Mouse (Mus musculus) stomach, embryonic 14.5 days (tissue): ENCODE results near the gene Ralgapa2. TPM values are rescaled to one million over a fixed set of nuclear protein-coding genes. Genes with fewer than 3 reads are reported as not detected.

Experiments
- ATAC-seq: fragments of 200-750 bp; cut with Nextera tagmentation; 2 replicates; pipeline ENCODE4 v1.8.0; 2017; ENCODE audit warnings: low read depth, moderate TSS enrichment; ENCODE audit not compliant: insufficient number of reproducible peaks, insufficient read depth, low FRiP score
- H3K27ac ChIP-seq: fragments of 300-500 bp; sonication (generic); 2 replicates; pipeline ENCODE4 v1.5.1; 2014; ENCODE audit warnings: mild to moderate bottlenecking, low read length, moderate library complexity, mixed read lengths
- H3K27me3 ChIP-seq: fragments of 300-500 bp; sonication (generic); 2 replicates; pipeline ENCODE4 v1.6.1; 2014; ENCODE audit warnings: low read length, control low read depth, mixed read lengths; ENCODE audit not compliant: control insufficient read depth, insufficient read depth
- H3K36me3 ChIP-seq: fragments of 300-500 bp; sonication (generic); 2 replicates; pipeline ENCODE4 v1.6.1; 2014; ENCODE audit warnings: mild to moderate bottlenecking, control low read depth, low read length, moderate library complexity, mixed read lengths; ENCODE audit not compliant: control insufficient read depth, insufficient read depth
- H3K4me1 ChIP-seq: fragments of 300-500 bp; sonication (generic); 2 replicates; pipeline ENCODE4 v1.6.1; 2014; ENCODE audit warnings: low read length, control low read depth, mixed read lengths; ENCODE audit not compliant: control insufficient read depth, insufficient read depth
- H3K4me2 ChIP-seq: fragments of 300-500 bp; sonication (generic); replicated peaks from 2 replicates; pipeline ENCODE4 v1.6.1; 2014; ENCODE audit warnings: low read depth, low read length, control low read depth
- H3K4me3 ChIP-seq: fragments of 300-500 bp; sonication (generic); 2 replicates; pipeline ENCODE4 v1.5.1; 2014; ENCODE audit warnings: low read depth, low read length, control low read depth
- H3K9ac ChIP-seq: fragments of 300-500 bp; sonication (generic); replicated peaks from 2 replicates; pipeline ENCODE4 v1.6.1; 2014; ENCODE audit warnings: low read depth, mild to moderate bottlenecking, control low read depth, low read length, moderate library complexity, mixed read lengths
- H3K9me3 ChIP-seq: fragments of 300-500 bp; sonication (generic); 2 replicates; pipeline ENCODE4 v1.6.1; 2016; ENCODE audit warnings: low read depth, low read length, control low read depth; ENCODE audit not compliant: control insufficient read depth
- WGBS: fragments of 180-500 bp; shearing (Covaris S2); extraction: QIAGEN DNeasy Blood & Tissue Kit; methylation state at CpG from one replicate; pipeline ENCODE4 v1.1.7; 2014; 5-methylcytosine and 5-hydroxymethylcytosine counted together
- polyA plus RNA-seq: library from polyadenylated mRNA; unstranded; fragments of >200 nt; fragmentation: Nextera tagmentation; extraction: Ambion mirVana; gene quantifications from 2 replicates; pipeline ENCODE4 v1.2.1, GENCODE M21; 2014

The Ralgapa2 gene
- polyA plus RNA-seq, 1 experiment from 2014 or later = 13.8 TPM

- Histone ChIP-seq H3K4me1 (no peaks in the 10 kb centered on the region), H3K4me2 (no peak overlapping the region), H3K4me3 (no peak overlapping the region), H3K27me3 (no peaks in the 10 kb centered on the region), H3K9me3 (no peaks in the 10 kb centered on the region), H3K27ac (no peak overlapping the region), H3K36me3 (no peaks in the 10 kb centered on the region), H3K9ac (no peak overlapping the region)
- 87% methylated on average over 2 of the region's 2 CpGs for WGBS
- ATAC-seq = no peak
Observed at GRCm38 (mm10) chr2:146416283-146416682, 95.9 kb downstream of the Ralgapa2 start.

- H3K4me2 ChIP-seq = no peak overlapping the region
- H3K4me1 ChIP-seq = no peaks in the 10 kb centered on the region
- 38% methylated on average over 8 of the region's 8 CpGs for WGBS
- H3K36me3 ChIP-seq = no peaks in the 10 kb centered on the region
- ATAC-seq = peak; percentile 68; the same call in 1 of the 2 replicates
- no peak overlapping the region for H3K9ac ChIP-seq
- no peak overlapping the region for H3K4me3 ChIP-seq
- no peaks in the 10 kb centered on the region for H3K27me3 ChIP-seq
- no peaks in the 10 kb centered on the region for H3K9me3 ChIP-seq
- H3K27ac ChIP-seq = no peak overlapping the region
Observed at GRCm38 (mm10) chr2:146414484-146415291, 97.5 kb downstream of the Ralgapa2 start.

DNA sequence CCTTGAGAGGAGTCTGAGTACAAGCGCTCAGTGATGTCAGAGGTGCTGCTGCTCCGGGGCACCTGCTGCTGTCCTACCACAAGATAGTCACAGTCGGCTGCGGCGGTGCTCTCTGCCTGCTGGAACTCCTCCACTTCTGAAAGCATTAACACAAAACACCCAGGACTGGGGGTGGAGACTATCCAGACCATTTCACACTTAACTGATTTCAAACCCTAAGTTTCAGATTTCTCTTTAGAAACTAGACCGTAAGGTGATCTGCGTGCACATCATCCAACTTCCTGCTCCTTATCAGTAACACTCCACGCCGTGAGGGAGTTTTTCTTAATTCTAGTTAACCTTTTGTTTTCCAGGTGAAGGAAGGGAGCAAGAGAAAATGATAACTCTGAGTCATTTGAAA, 99.4 kb downstream of the Ralgapa2 start:
- no peak overlapping the region for H3K4me3 ChIP-seq
- no peaks in the 10 kb centered on the region for H3K9me3 ChIP-seq
- no peaks in the 10 kb centered on the region for H3K36me3 ChIP-seq
- H3K27ac ChIP-seq = no peak overlapping the region
- H3K4me2 ChIP-seq = no peak overlapping the region
- no peak overlapping the region for H3K9ac ChIP-seq
- 42% methylated on average over 9 of the region's 9 CpGs for WGBS
- H3K27me3 ChIP-seq = no peaks in the 10 kb centered on the region
- 0 out of 2 replicates have a peak, but pooled peaks have one; percentile 4 for ATAC-seq
- no peaks in the 10 kb centered on the region for H3K4me1 ChIP-seq

DNA sequence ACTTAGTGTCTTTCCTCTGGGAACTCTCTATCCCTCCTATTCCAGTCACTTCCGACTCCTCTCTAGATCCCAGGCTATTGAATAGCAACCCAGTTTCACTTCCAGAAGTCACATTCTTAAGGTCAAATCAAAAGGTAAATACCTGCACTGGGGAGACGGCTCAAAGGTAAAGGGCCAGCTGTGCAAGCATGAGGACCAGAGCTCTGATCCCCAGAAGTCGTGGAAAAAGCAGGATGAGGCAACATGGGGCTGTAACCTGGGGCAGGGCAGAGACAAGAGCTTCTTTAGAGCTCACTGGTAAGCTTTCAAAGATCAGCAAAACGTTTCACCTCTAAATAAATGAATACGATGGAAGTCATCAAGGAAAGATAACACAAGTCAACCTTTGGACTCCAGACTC, 100.2 kb downstream of the Ralgapa2 start:
- H3K4me1 ChIP-seq = no peaks in the 10 kb centered on the region
- H3K9me3 ChIP-seq = no peaks in the 10 kb centered on the region
- ATAC-seq = no peak
- WGBS = 66% methylated on average over 5 of the region's 5 CpGs
- H3K36me3 ChIP-seq = no peaks in the 10 kb centered on the region
- H3K27me3 ChIP-seq = no peaks in the 10 kb centered on the region
- H3K27ac ChIP-seq = no peak overlapping the region
- no peak overlapping the region for H3K9ac ChIP-seq
- H3K4me3 ChIP-seq = no peak overlapping the region
- no peak overlapping the region for H3K4me2 ChIP-seq

DNA sequence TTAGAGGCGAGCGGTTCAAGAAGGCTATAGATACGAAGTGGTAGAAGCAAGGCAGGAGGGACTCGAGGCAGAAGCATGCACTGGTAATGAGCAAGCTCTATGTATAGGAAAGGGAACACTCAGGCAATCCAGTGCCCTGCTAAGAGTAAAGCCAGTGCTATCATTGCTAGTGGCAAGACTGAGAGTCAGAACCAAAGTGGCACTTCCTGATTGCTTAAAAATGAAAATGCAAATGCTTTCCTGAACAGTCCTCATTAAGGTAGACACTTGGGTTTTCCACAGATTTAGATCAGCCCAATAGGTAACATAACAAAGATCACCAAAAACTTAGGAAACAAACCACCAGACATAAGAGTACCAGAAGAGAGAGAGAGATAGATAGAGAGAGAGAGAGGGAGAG, 105.1 kb downstream of the Ralgapa2 start:
- Histone ChIP-seq H3K9ac (no peak overlapping the region), H3K27ac (no peak overlapping the region), H3K36me3 (no peaks in the 10 kb centered on the region), H3K4me1 (0 out of 2 replicates have a peak, but pooled peaks cover 4% of the 10 kb centered on the region), H3K4me3 (no peak overlapping the region), H3K9me3 (no peaks in the 10 kb centered on the region), H3K4me2 (no peak overlapping the region), H3K27me3 (no peaks in the 10 kb centered on the region)
- no peak for ATAC-seq
- whole genome bisulfite sequencing = 73% methylated on average over 4 of the region's 4 CpGs

GRCm38 (mm10) chr2:146401588-146401987, 110.6 kb downstream of the Ralgapa2 start:
- H3K4me3 ChIP-seq = no peak overlapping the region
- no peak overlapping the region for H3K27ac ChIP-seq
- H3K36me3 ChIP-seq = no peaks in the 10 kb centered on the region
- 0 out of 2 replicates have a peak, but pooled peaks cover 4% of the 10 kb centered on the region for H3K4me1 ChIP-seq
- H3K4me2 ChIP-seq = no peak overlapping the region
- no peak overlapping the region for H3K9ac ChIP-seq
- H3K9me3 ChIP-seq = no peaks in the 10 kb centered on the region
- no peaks in the 10 kb centered on the region for H3K27me3 ChIP-seq
- no peak for ATAC-seq

DNA sequence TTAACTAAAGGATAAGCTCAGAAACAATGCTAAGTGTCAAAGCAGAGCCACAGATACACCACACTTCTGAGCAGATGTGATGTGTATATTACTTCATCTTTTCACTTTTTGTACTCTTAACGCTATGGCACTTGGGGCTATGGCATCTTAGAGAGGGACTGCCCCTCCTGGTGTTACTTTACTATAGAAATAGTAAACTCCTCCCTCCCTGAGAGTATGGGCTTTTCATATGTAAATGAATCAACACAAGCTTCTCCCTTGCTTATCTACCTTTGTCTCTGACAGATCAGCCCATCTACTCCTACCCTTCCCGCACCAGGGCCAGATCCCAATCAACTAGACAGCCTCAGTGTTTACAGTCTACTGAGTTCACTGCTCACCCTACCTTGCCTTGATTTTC, 111.4 kb downstream of the Ralgapa2 start:
- Histone ChIP-seq H3K4me1 (0 out of 2 replicates have a peak, but pooled peaks cover 1% of the 10 kb centered on the region), H3K27ac (no peak overlapping the region)
- ATAC-seq = no peak

DNA sequence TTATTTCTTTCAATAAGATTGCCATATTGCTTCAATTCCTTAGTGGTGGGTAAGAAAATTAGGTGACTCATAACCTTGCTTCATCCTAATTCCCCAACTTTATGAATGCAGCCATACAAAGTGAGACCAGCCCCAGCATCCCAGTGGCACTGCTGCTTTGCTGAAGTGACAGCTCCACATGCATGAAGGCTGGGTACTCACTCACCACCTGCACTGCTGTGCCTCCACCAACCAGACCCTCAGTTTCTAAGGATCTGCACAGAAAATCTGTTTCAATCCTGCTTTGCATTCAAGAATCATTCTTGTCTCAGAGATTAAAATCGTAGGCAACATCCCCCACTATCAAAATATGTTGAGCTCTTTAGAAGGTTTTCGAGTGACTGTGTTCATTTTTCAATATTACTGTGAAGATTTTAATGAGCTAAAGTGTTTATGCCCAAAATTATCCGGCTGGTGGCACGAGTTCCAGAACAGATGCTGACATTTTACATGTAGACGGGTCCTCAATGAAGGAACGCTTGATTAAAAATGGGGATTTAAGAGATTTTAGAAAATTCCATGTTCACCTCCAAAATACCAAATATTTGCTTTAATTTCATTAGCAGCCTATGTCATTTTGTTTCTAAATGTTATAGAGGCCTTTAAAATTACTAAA, 113.8 kb downstream of the Ralgapa2 start:
- H3K9me3 ChIP-seq = no peaks in the 10 kb centered on the region
- 87% methylated on average over 6 of the region's 6 CpGs for WGBS
- H3K4me2 ChIP-seq = no peak overlapping the region

More for the DNA sequence above, 111.4 kb downstream of the Ralgapa2 start:
- no peaks in the 10 kb centered on the region for H3K36me3 ChIP-seq
- H3K27me3 ChIP-seq = no peaks in the 10 kb centered on the region
- H3K4me2 ChIP-seq = no peak overlapping the region
- H3K9ac ChIP-seq = no peak overlapping the region
- whole genome bisulfite sequencing = 50% methylated on average over 2 of the region's 2 CpGs
- H3K9me3 ChIP-seq = no peaks in the 10 kb centered on the region
- no peak overlapping the region for H3K4me3 ChIP-seq

More for the DNA sequence above, 113.8 kb downstream of the Ralgapa2 start:
- no peaks in the 10 kb centered on the region for H3K4me1 ChIP-seq
- H3K27ac ChIP-seq = no peak overlapping the region
- no peak overlapping the region for H3K4me3 ChIP-seq
- no peak overlapping the region for H3K9ac ChIP-seq
- ATAC-seq = no peak
- H3K36me3 ChIP-seq = no peaks in the 10 kb centered on the region
- no peaks in the 10 kb centered on the region for H3K27me3 ChIP-seq
